Mouse (Mus musculus) spleen, postnatal 10 days (tissue): ENCODE measurements around the gene Cyp2j9.
"Not testable (repeated sequence)": the region's sequence is repeated elsewhere in the genome, so short reads cannot be mapped to it uniquely, and the experiment has no call there.

Source experiments
- DNase-seq, 2 experiments: peaks; one replicate each; pipeline ENCODE4 v3.0.0; 2021 to 2022; ENCODE audit warnings: low spot score in 2 of 2

The Cyp2j9 gene

DNA sequence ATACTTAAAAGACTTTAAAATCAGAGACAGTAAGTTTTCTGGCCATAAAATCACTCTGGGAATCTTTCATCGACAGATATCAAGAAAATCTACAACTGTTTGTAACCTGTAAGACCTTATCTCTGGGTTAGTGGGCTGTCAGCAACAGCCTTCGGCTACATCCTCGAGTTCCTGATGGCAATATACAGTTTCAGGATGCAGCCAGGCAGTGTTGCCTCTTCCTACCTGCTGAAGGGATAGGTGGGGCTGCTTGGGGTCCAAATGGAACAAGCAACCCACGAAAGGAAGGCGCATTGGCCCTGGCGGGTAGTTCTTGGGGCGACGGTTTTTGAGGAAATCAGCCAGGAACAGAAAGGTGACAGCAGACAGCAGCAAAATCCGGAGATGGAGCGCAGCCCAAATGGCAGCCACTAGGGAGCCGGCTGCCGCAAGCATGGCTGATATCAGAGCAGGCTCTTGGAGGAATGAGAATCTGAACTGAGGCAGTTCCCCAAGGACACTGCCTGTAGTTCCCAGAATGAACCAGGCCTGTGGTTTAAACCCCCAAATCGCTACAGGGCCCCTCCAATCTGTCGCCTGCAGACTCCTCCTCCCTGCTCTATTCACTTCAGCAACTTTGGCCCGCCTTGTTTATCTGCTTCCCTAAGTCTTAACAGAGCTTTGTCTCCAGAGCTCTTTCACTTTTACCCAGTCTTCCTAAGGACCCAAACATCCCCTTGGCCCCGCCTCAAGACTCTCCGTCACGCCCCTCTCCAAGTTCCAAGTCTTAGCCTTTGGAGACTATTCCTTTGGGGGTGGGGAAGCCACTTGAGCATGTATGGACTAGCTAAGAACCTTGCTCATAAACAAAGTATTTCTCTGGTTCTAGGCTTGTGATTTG, at the start of gene Cyp2j9:
TSS of gene Cyp2j9 (minus strand) at position 668 of the 880 bp plus-strand sequence.
- peak in 1 of 2 experiments; percentile 16 for DNase-seq

DNA sequence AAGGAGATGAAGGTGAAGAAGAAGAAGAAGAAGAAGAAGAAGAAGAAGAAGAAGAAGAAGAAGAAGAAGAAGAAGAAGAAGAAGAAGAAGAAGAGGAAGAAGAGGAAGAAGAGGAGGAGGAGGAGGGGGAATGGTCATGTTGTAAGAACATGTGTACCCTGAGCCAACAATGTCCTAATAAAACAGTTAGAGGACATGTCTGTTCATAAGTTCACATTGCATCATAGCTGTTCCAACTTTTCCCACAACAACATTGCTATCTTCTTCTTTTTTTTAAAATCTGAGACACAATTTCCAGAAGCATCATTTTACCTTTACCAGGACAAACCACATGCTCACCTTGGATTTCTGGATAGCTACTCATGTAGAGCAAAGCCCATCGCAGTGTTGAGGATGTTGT, 44.1 kb upstream of the Cyp2j9 start:
- no peak for DNase-seq

DNA sequence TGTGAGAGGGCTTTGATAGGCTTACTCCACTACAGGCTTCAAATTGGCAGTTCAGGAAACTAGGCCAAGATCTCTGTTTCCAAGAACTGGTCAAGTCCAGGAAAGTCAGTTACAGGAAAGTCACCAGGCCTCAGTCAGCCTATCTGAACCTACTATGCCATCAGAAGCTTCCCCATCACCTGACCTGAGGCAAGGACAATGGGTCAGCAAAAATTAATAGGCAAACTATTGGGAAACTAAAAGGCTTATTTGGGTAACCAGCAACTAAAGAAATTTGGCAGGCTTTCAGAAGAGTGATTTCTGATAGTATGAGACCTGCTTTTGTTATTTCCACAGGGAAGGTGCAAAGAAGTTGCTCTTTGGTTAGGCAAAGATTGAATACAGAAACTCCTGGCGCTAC, 31.1 kb upstream of the Cyp2j9 start:
- DNase-seq, result no peak

DNA sequence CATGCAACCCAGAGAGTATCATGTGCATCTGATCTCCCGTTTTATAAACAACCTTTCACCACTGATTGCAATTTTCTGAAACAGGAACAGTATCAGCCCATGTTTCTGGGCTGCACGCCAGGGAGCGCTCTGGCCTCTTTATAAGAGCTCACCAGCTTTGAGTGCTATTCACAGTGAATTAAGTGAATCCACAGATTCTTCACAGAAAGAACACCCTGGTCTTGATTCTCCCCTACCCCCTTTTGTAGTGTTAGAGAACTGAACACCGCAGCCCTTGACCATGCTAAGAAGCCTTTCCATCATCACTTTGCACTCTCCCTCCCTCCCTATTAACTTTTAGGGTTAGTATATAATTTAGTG, 393 bp upstream of the Cyp2j9 start:
- DNase-seq, result peak in 1 of 2 experiments; percentile 20

DNA sequence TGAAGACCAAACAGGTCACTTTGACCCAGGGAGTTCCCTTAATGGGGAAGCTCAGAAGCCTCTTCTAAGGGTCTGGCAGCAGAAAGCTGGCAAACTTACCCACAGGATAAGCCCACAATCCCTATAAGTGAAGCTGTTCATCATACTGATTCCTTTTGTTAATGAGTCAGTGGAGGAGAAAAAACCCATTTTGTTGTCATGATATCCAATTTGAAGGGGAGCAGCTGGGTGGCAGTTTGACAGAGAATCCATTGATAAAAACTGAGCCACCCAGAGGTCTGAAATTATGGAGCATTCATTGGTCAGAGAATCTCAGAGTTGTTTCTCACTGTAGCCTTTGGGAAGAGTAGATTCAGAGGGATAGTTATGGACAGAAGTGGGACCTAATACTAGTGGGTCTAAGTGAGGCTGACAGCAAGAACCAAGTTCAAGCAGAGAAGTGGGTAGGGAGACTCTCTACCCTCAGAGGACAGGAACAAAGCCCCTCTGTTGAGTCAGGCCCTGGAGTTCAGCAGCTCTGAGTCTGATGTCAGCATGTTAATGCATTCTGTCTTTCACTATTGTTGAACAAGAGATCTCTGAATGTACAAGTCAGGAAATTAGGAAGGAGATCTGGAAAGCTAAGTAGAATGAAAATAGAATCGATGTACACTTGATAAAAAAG, 9.8 kb downstream of the Cyp2j9 start:
- DNase-seq, result no peak

DNA sequence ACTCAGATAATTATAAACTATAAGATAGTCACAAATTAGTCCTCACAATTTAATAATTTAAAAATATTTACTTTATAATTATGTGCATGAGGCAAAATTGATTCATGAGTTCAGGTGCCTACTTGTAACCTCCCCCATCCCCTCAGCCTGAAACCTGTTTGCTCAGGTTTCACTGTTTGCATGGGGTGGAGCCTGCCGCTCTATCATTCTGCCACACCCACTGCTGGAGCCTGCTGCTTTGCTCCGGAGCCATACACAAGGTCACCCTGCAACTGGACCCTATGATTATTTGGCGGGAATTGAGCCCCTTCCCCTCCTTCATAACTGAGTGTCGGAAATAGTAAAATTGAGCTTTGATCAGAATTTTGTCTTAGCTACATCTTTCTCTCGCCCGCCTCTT, 11.0 kb downstream of the Cyp2j9 start:
- DNase-seq, result not testable (repeated sequence)

DNA sequence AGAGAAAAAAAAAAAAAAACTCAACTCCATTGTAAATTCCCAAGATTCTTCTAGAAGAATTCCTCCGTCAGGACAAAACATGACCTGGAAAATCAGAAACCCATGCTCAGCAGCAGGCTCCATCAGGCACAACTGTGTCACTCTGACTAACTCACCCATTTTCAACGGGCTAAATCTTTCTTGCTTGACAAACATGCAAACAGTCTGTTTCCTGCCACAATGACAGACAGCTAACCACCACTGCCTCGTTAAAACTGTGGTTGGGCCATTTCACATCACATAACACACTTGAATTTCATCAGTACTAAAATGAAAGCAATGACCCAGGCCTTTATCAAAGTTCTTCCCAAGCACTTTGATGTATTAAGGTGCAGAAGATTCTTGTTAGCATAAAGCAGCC, 21.9 kb downstream of the Cyp2j9 start:
- no peak for DNase-seq

DNA sequence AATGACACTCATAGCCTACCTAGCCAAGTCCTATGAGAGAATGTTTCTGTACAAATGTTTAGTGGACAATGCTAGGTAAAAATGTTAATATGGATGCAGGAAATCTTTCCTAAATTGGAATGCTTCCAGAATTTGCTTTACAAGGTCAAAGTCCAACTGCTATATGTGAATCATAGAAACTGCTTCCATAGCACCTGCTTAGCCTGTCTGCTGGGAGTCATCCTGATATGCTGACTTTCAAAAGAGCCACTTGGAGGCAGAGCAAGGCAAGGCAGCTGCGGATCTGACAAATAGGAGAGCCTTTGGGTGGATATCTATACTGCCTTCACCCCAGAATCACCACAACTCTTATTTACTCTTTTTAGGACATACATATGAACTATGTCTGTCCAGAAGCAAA, 23.4 kb downstream of the Cyp2j9 start:
- DNase-seq, result no peak

DNA sequence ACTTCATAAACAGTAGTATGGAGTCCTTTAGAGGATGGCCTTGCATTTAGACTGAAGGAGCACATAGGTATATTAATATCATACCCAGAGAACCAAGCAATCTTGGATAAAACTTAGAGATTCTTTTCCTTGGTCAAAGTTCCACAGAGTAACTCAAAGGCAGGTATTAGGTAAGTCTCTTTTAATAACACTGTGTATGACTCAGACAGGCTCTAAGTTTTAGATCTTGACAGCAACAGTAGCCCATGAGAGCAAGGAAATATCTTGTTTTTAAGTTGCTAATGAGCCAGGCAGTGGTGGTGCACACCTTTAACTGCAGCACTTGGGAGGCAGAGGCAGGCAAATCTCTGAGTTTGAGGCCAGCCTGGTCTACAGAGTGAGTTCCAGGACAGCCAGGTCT, 25.6 kb downstream of the Cyp2j9 start:
- DNase-seq, result no peak

DNA sequence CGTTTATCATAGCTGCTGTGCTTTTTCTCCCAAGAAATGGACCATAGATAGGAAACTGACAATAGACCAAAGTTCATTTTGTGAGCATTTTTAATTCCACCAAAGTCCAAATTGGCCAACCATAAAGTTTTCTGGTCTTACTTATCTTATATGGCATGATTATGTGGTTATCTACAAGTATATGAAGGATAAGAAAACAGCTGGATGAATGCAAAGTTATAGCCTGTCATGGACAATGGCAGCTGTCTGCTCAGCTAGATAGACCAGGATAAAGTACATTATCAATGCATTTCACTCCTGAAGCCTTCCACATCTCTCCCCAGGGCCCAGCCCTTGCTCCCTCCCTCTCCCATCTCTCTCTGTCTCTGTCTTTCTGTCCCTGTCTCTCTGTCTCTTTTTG, 30.9 kb downstream of the Cyp2j9 start:
- no peak for DNase-seq

DNA sequence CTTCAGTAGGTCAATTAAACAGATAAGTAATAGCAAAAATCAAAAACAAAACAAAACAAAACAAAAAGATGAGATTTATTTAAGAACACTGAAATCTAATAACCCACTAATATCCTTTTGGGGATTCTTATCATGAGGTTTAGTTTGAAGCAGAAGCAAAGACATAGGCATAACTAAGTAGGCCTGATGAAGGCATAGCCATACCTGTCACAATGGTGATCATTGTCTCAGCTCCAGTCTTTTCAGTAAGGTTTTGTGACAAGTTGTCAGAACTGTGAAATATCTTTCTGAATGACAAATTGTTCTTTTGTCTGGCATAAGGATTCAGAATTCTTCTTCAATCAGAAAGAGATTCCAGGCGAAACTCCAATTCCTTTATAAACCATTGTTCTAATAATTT, 31.6 kb downstream of the Cyp2j9 start:
- DNase-seq, result no peak

DNA sequence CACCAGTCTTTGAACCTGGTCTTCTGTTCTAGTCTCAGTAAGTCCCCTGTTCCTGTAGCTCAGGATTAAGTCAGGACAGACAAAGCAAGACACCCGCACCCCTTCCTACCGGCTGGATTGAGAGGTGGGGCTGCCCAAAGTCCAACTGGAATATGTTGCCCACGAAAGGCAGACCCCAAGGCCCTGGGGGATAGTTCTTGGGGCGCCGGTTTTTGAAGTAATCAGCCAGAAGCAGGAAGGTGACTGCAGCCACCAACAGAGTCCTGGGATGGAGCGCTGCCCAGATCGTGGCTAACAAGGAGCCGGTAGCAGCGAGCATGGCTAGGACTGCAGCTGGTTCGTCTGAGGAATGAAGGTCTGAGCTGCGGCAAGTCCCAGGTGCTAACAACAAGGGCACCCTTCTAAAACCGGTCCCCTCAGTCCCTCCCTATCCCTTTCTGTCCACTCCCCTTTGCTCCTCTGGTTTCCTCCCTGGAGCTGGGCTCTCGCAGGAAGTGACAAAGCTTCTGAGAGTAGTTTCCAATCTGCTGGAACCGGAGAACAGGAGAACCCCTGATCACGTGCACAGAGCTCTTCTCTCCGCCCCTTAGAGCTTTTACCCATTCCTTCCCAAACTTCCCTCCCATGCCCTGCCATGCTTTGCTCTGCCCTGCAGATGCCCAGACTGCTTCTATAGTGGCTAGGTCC, 38.1 kb downstream of the Cyp2j9 start, which contains the start of gene Cyp2j6:
TSS of gene Cyp2j6 (minus strand) at position 529 of the 687 bp plus-strand sequence.
- no peak for DNase-seq

DNA sequence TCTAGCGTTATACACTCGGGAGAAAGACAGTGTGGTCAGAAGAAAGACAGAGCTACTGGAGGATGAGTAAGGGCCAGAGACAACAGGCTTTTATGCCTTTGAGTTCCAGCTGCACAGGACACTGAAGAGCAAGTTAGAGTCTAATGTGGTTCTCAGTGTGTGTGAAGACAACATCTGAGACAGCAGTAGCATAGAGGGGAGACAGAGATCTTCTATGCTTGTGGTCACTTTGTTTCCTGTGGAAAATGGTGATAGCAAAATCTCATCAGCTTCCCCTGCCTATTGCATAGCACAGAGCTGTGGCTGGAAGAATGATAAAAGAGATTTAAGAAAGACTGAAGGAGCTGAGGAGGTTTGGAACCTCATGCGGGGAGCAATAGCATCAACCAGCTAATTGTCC, 39.8 kb downstream of the Cyp2j9 start:
- no peak for DNase-seq

DNA sequence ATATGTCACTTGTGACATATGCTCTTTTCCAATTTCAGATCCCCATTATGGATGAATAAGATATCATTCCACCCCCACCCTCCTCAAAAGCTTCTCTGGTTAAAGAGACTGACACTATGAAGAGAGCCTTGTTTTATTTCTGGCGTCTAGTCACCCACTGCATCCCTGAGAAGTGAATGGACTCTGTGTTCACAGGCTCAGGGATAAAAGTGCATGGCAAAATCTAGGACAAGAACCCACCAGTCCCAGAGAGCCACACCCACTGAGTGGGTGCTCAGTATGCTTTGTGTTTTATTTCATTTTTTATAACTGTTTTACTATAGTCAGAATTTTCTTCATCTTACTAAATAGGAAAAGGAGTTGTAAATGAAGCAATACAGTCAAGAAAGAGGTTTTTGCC, 45.4 kb downstream of the Cyp2j9 start:
- no peak for DNase-seq

DNA sequence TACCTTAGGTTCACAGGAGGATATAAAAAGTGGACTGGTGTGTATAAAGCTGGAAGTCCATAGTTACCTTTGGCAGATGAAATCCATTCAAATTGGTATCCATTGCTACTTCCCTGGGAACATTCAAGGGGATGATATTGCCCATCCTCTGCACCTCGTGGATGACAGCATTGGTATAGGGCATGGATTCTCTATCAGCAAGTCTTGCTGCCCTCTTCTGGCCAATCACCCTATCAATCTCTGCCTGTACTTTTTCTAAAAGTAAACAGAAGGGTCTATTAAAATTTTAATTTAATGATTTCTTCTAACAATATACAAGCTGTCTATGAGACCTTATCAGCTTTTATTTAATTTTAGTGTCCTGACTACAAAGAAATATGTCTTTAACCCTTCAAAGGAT, 65.6 kb downstream of the Cyp2j9 start:
- no peak for DNase-seq

DNA sequence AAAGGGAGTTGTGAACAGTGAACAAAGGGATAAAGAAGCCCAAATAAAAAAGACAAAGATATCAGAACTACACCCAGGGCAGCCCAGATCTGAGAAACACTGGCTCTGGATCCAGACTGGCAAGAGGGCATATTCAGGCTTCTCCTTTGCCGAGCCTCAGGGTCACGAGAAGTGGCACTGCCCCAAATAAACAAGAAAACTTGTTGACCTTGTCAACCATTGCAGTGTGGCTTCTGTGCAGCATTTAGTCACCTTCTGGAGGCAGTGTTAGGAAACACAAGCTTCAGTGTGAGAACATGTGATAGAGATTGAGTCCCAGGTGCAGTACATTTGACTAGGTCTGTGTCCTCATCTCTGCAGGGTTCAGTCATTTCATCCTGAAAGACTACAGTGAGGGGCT, 69.1 kb downstream of the Cyp2j9 start:
- no peak for DNase-seq
